ENCODE assay signal across 14 mouse cellular contexts in genomic region chr3:36079886-36080285, GRCm38 (mm10). TPM values are rescaled to one million over a fixed set of nuclear protein-coding genes. Genes with fewer than 3 reads are reported as not detected.
"Had no signal": no experiment of that assay in that cellular context is flagged by ENCODE, and none has a peak within 500 bp of the region (broad histone marks: within the 10 kb centered on the region; RNA-seq: fewer than 3 reads in every experiment).

No protein-coding gene starts in this region.

- H3K9me3 ChIP-seq: limb, embryonic 12.5 days; liver, embryonic 15.5 days; midbrain, embryonic 13.5 days; stomach, embryonic 15.5 days had no signal

- H3K4me3 ChIP-seq: layer of hippocampus, adult 2 months; limb, embryonic 12.5 days; liver, embryonic 15.5 days; midbrain, embryonic 13.5 days; stomach, embryonic 15.5 days had no signal

- DNase-seq: lung, adult 2 months; lung, postnatal 36 days; right cerebral cortex, postnatal 14 days; thymus, adult 2 months; thymus, postnatal 25 days had no signal

- ATAC-seq: lung, postnatal 0 days; midbrain, embryonic 13.5 days had no signal

- H3K27ac ChIP-seq: layer of hippocampus, adult 2 months; limb, embryonic 12.5 days; liver, embryonic 15.5 days; midbrain, embryonic 13.5 days; stomach, embryonic 15.5 days had no signal

- H3K27me3 ChIP-seq: limb, embryonic 12.5 days; liver, embryonic 15.5 days; midbrain, embryonic 13.5 days; stomach, embryonic 15.5 days had no signal

- H3K4me2 ChIP-seq: limb, embryonic 12.5 days; liver, embryonic 11.5 days; liver, embryonic 15.5 days; midbrain, embryonic 13.5 days; stomach, embryonic 15.5 days had no signal

- H3K9ac ChIP-seq: limb, embryonic 12.5 days; liver, embryonic 15.5 days; midbrain, embryonic 13.5 days; stomach, embryonic 15.5 days had no signal

- H3K4me1 ChIP-seq: limb, embryonic 12.5 days; liver, embryonic 15.5 days; midbrain, embryonic 13.5 days; stomach, embryonic 15.5 days had no signal

RNA-seq across cellular contexts. Expression of gene Ccdc144b, which starts 26.5 kb away (rescaled TPM):
- polyA plus RNA-seq: limb, embryonic 12.5 days; liver, embryonic 11.5 days; liver, embryonic 15.5 days; lung, adult 2 months; lung, postnatal 0 days; midbrain, embryonic 13.5 days; neural tube, embryonic 14.5 days; spleen, adult 2 months; stomach, embryonic 15.5 days had no signal
